Mouse (Mus musculus) CH12.LX (cell line): Measurements from ENCODE around the gene Hoxc10. TPM values are rescaled to one million over a fixed set of nuclear protein-coding genes. Genes with fewer than 3 reads are reported as not detected.
A peak's percentile ranks its signal among the peaks of the same experiment; 100 is the strongest.

Experiments
- DNase-seq: peaks from one replicate; pipeline ENCODE4 v3.0.0-alpha.2; 2013; ENCODE audit errors: extremely low read depth
- H3K27ac ChIP-seq: 2 replicates; pipeline ENCODE4 v1.5.1; 2012; ENCODE audit warnings: low read depth, mild to moderate bottlenecking, control low read depth, moderate library complexity; ENCODE audit not compliant: insufficient read depth
- H3K27me3 ChIP-seq: replicated peaks from 2 replicates; pipeline ENCODE3; 2012; ENCODE audit warnings: inconsistent platforms
- H3K36me3 ChIP-seq, 2 experiments: replicated peaks in 1 of 2; 2 replicates each; pipeline versions ENCODE3 to v1.6.1; 2012; ENCODE audit warnings: inconsistent platforms in 1 of 2, low read length in 1 of 2, mild to moderate bottlenecking in 1 of 2, mixed read lengths in 1 of 2, moderate library complexity in 1 of 2; ENCODE audit not compliant: control insufficient read depth in 1 of 2, insufficient read depth in 1 of 2
- H3K4me1 ChIP-seq, 2 experiments: 2 replicates each; pipeline ENCODE4 v1.6.1; 2012; ENCODE audit warnings: inconsistent platforms in 1 of 2, moderate library complexity in 1 of 2; ENCODE audit not compliant: insufficient read depth in 2 of 2, control insufficient read depth in 1 of 2
- H3K4me2 ChIP-seq: 2 replicates; pipeline ENCODE4 v1.6.1; 2012; ENCODE audit warnings: low read depth, mild to moderate bottlenecking, control low read depth; ENCODE audit not compliant: poor library complexity, insufficient read depth, severe bottlenecking
- H3K4me3 ChIP-seq, 3 experiments: fragments of 150-350 bp in 1 of 3; sonication (generic) in 1 of 3; replicated peaks in 1 of 3; 2 replicates each; pipeline versions ENCODE3 to v1.5.1; 2011 to 2012; ENCODE audit warnings: low read depth in 2 of 3, low read length in 2 of 3, mild to moderate bottlenecking in 2 of 3, moderate library complexity in 2 of 3, control low read depth in 1 of 3, improper control_type of control experiment in 1 of 3, inconsistent platforms in 1 of 3, mixed read lengths in 1 of 3; ENCODE audit not compliant: poor library complexity in 1 of 3
- H3K79me2 ChIP-seq: replicated peaks from 2 replicates; pipeline ENCODE4 v1.6.1; 2012; ENCODE audit warnings: mild to moderate bottlenecking, moderate library complexity; ENCODE audit not compliant: control insufficient read depth, poor library complexity, insufficient read depth, severe bottlenecking; ENCODE audit errors: extremely low read depth
- H3K9ac ChIP-seq: 2 replicates; pipeline ENCODE4 v1.6.1; 2012; ENCODE audit warnings: low read depth, mild to moderate bottlenecking, control low read depth, moderate library complexity; ENCODE audit not compliant: insufficient read depth
- H3K9me3 ChIP-seq: replicated peaks from 2 replicates; pipeline ENCODE3; 2012; ENCODE audit warnings: low read length, inconsistent platforms, mixed read lengths
- CTCF ChIP-seq, 2 experiments: IDR thresholded peaks in 1 of 2; conservative IDR thresholded peaks in 1 of 2; 2 replicates each; pipeline ENCODE4 v1.5.1; 2011 to 2012; ENCODE audit warnings: low read depth in 2 of 2, low read length in 2 of 2, improper control_type of control experiment in 1 of 2, inconsistent platforms in 1 of 2, mild to moderate bottlenecking in 1 of 2, moderate library complexity in 1 of 2
- EP300 ChIP-seq: IDR thresholded peaks from 2 replicates; pipeline ENCODE4 v1.6.1; 2011; ENCODE audit warnings: low read length, improper control_type of control experiment
- MAX ChIP-seq: IDR thresholded peaks from 2 replicates; pipeline ENCODE4 v1.6.1; 2011; ENCODE audit warnings: low read length, improper control_type of control experiment
- MAZ ChIP-seq: IDR thresholded peaks from 2 replicates; pipeline ENCODE4 v1.6.1; 2012; ENCODE audit warnings: low read depth, mild to moderate bottlenecking, inconsistent platforms, low read length, improper control_type of control experiment, moderate library complexity
- MYC ChIP-seq: IDR thresholded peaks from 2 replicates; pipeline ENCODE4 v1.6.1; 2011; ENCODE audit warnings: low read depth, mild to moderate bottlenecking, improper control_type of control experiment, low read length
- NRF1 ChIP-seq: IDR thresholded peaks from 2 replicates; pipeline ENCODE4 v1.6.1; 2014; ENCODE audit warnings: low read depth, mild to moderate bottlenecking, inconsistent platforms, low read length, improper control_type of control experiment, moderate library complexity
- PAX5 ChIP-seq: IDR thresholded peaks from 2 replicates; pipeline ENCODE4 v1.6.1; 2012; ENCODE audit warnings: low read length, inconsistent platforms, mixed read lengths
- POLR2A ChIP-seq: IDR thresholded peaks from 2 replicates; pipeline ENCODE4 v1.6.1; 2011; ENCODE audit warnings: low read depth, mild to moderate bottlenecking, improper control_type of control experiment, low read length
- RCOR1 ChIP-seq: conservative IDR thresholded peaks from 2 replicates; pipeline ENCODE4 v1.6.1; 2012; ENCODE audit warnings: low read depth, mild to moderate bottlenecking, inconsistent platforms, low read length, improper control_type of control experiment
- SIN3A ChIP-seq: IDR thresholded peaks from 2 replicates; pipeline ENCODE4 v1.6.1; 2012; ENCODE audit warnings: low read length, improper control_type of control experiment, inconsistent platforms
- SMC3 ChIP-seq: IDR thresholded peaks from 2 replicates; pipeline ENCODE4 v1.6.1; 2011; ENCODE audit warnings: low read depth, low read length, improper control_type of control experiment
- TBP ChIP-seq: conservative IDR thresholded peaks from 2 replicates; pipeline ENCODE4 v1.6.1; 2011; ENCODE audit warnings: low read depth, low read length, improper control_type of control experiment
- UBTF ChIP-seq: IDR thresholded peaks from 2 replicates; pipeline ENCODE4 v1.6.1; 2012; ENCODE audit warnings: low read depth, mild to moderate bottlenecking, inconsistent platforms, low read length, improper control_type of control experiment, moderate library complexity
- USF1 ChIP-seq: IDR thresholded peaks from 2 replicates; pipeline ENCODE4 v1.6.1; 2014; ENCODE audit warnings: low read depth, mild to moderate bottlenecking, inconsistent platforms, low read length, improper control_type of control experiment
- USF2 ChIP-seq: conservative IDR thresholded peaks from 2 replicates; pipeline ENCODE4 v1.6.1; 2011; ENCODE audit warnings: low read depth, low read length, improper control_type of control experiment
- ZC3H11A ChIP-seq: IDR thresholded peaks from 2 replicates; pipeline ENCODE4 v1.6.1; 2012; ENCODE audit warnings: low read depth, mild to moderate bottlenecking, inconsistent platforms, low read length, improper control_type of control experiment
- ZMIZ1 ChIP-seq: IDR thresholded peaks from 2 replicates; pipeline ENCODE4 v1.6.1; 2012; ENCODE audit warnings: low read depth, mild to moderate bottlenecking, inconsistent platforms, low read length, improper control_type of control experiment
- ZNF384 ChIP-seq: IDR thresholded peaks from 2 replicates; pipeline ENCODE4 v1.6.1; 2012; ENCODE audit warnings: low read depth, low read length, improper control_type of control experiment, inconsistent platforms
- dilution Hi-C: fragments of 300-500 bp; cut with MboI; formaldehyde crosslinking; loops from 2 replicates; pipeline ENCODE4 v1.14.3; 2020; ENCODE audit warnings: low sequenced_read_pairs; ENCODE audit not compliant: extremely low pct_unique_long_range_greater_than_20kb, extremely low pct_ligation_motif_present
- in situ Hi-C: fragments of 300-500 bp; cut with MboI; formaldehyde crosslinking; loops from 3 replicates; pipeline ENCODE4 v1.14.3; 2019; ENCODE audit warnings: low sequenced_read_pairs, low pct_ligation_motif_present, low pct_unique_long_range_greater_than_20kb, mixed read lengths
- polyA plus RNA-seq: library from polyadenylated mRNA; unstranded; fragments of >175 nt; gene quantifications from 2 replicates; pipeline ENCODE4 v1.2.1, GENCODE M21; 2012; ENCODE audit warnings: low read depth; ENCODE audit not compliant: insufficient read length
- total RNA-seq, 2 experiments: library from RNA; depleted of rRNA; stranded (reverse); fragments of 300-350 nt in 1 of 2; fragments of >200 nt in 1 of 2; gene quantifications; 2 replicates each; pipeline ENCODE4 v1.2.3; 2012 to 2014

Gene Hoxc10
- total and polyA plus RNA-seq, 3 experiments: 0.11 TPM; not detected in 2

- Histone ChIP-seq H3K36me3 (no peaks in the 10 kb centered on the region), H3K9ac (no peak overlapping the region), H3K27me3 (no peaks in the 10 kb centered on the region), H3K79me2 (no peaks in the 10 kb centered on the region), H3K27ac (no peak overlapping the region), H3K9me3 (no peaks in the 10 kb centered on the region), H3K4me3 (no peak overlapping the region), H3K4me1 (peaks cover 10 to 51% of the 10 kb centered on the region in 2 experiments; a peak in 3 of 4 replicates)
- DNase-seq: no peak
- dilution Hi-C loops (no loop called here), in situ Hi-C loops (no loop called here)
- no peak for TF ChIP-seq ZC3H11A
- TF ChIP-seq USF2: peak; percentile 55
- no peak for TF ChIP-seq ZMIZ1
- no peak for TF ChIP-seq SIN3A
- no peak for TF ChIP-seq ZNF384
- TF ChIP-seq MAZ: no peak
- TF ChIP-seq UBTF: no peak
- no peak for TF ChIP-seq SMC3
- TF ChIP-seq EP300: no peak
- no peak for TF ChIP-seq MYC
- TF ChIP-seq CTCF (conservative IDR thresholded peaks at IDR 0.05 in 1 of 2, IDR thresholded peaks at IDR 0.05 in 1 of 2; ENCODE audit: low read depth in 2 of 2, low read length in 2 of 2): no peak
- no peak for TF ChIP-seq TBP
- 0 out of 2 replicates have a peak, but pooled peaks have one; percentile 4 for TF ChIP-seq MAX
- TF ChIP-seq PAX5: no peak
- TF ChIP-seq POLR2A: no peak
- no peak for TF ChIP-seq NRF1
- peak; percentile 76 for TF ChIP-seq USF1
- no peak for TF ChIP-seq RCOR1
- TF ChIP-seq, all 38 proteins: peak for 3
- H3K4me2 ChIP-seq: no peak overlapping the region
These were observed 54.4 kb downstream of the Hoxc10 start for GRCm38 (mm10) chr15:103020899-103021418.

Other genes with a start within 250 kb of the Hoxc10 start
- gene Calcoco1, start 244.6 kb upstream of the Hoxc10 start, total RNA-seq (2012; rRNA removed): 2.7 and 8.5 TPM in 2 replicates
- gene Calcoco1, start 244.6 kb upstream of the Hoxc10 start, total RNA-seq (2014; rRNA removed): 3.6 and 4.5 TPM in 2 replicates
- 7.6 and 9.7 TPM in 2 replicates for gene Calcoco1, start 244.6 kb upstream of the Hoxc10 start, polyA plus RNA-seq
- gene Hoxc13, start 45.7 kb upstream of the Hoxc10 start, total RNA-seq (2012; rRNA removed): not detected in 2 replicates
- gene Hoxc13, start 45.7 kb upstream of the Hoxc10 start, total RNA-seq (2014; rRNA removed): not detected in 2 replicates
- gene Hoxc13, start 45.7 kb upstream of the Hoxc10 start, polyA plus RNA-seq: not detected in 2 replicates
- gene Hoxc12, start 30.0 kb upstream of the Hoxc10 start, total RNA-seq (2012; rRNA removed): not detected in 2 replicates
- not detected in 2 replicates for gene Hoxc12, start 30.0 kb upstream of the Hoxc10 start, total RNA-seq (2014; rRNA removed)
- not detected in 2 replicates for gene Hoxc12, start 30.0 kb upstream of the Hoxc10 start, polyA plus RNA-seq
- gene Hoxc11, start 12.4 kb upstream of the Hoxc10 start, total RNA-seq (2012; rRNA removed): not detected in 2 replicates
- not detected in 2 replicates for gene Hoxc11, start 12.4 kb upstream of the Hoxc10 start, total RNA-seq (2014; rRNA removed)
- not detected in 2 replicates for gene Hoxc11, start 12.4 kb upstream of the Hoxc10 start, polyA plus RNA-seq
- not detected in 2 replicates for gene Hoxc5, start 647 bp downstream of the Hoxc10 start, total RNA-seq (2012; rRNA removed)
- gene Hoxc5, start 647 bp downstream of the Hoxc10 start, total RNA-seq (2014; rRNA removed): 0.15 TPM in 1 of 2 replicates, not detected in the other
- 0.16 and 0.22 TPM in 2 replicates for gene Hoxc5, start 647 bp downstream of the Hoxc10 start, polyA plus RNA-seq
- gene Hoxc9, start 9.6 kb downstream of the Hoxc10 start, total RNA-seq (2012; rRNA removed): not detected in 2 replicates
- gene Hoxc9, start 9.6 kb downstream of the Hoxc10 start, total RNA-seq (2014; rRNA removed): 0.12 TPM in 1 of 2 replicates, not detected in the other
- gene Hoxc9, start 9.6 kb downstream of the Hoxc10 start, polyA plus RNA-seq: 0.20 and 0.26 TPM in 2 replicates
- gene Hoxc8, start 23.8 kb downstream of the Hoxc10 start, total RNA-seq (2012; rRNA removed): not detected in 2 replicates
- gene Hoxc8, start 23.8 kb downstream of the Hoxc10 start, total RNA-seq (2014; rRNA removed): not detected in 2 replicates
- gene Hoxc8, start 23.8 kb downstream of the Hoxc10 start, polyA plus RNA-seq: not detected in 2 replicates
- gene Hoxc6, start 31.5 kb downstream of the Hoxc10 start, total RNA-seq (2012; rRNA removed): 0.42 and 0.76 TPM in 2 replicates
- gene Hoxc6, start 31.5 kb downstream of the Hoxc10 start, total RNA-seq (2014; rRNA removed): 0.59 and 0.79 TPM in 2 replicates
- 2.9 and 4.5 TPM in 2 replicates for gene Hoxc6, start 31.5 kb downstream of the Hoxc10 start, polyA plus RNA-seq
- gene Hoxc4, start 52.1 kb downstream of the Hoxc10 start, total RNA-seq (2012; rRNA removed): 5.7 and 7.8 TPM in 2 replicates
- 8.6 and 10.4 TPM in 2 replicates for gene Hoxc4, start 52.1 kb downstream of the Hoxc10 start, total RNA-seq (2014; rRNA removed)
- 31.7 and 37.0 TPM in 2 replicates for gene Hoxc4, start 52.1 kb downstream of the Hoxc10 start, polyA plus RNA-seq
- gene Smug1, start 200.3 kb downstream of the Hoxc10 start, total RNA-seq (2012; rRNA removed): 7.3 and 7.8 TPM in 2 replicates
- 9.5 and 9.8 TPM in 2 replicates for gene Smug1, start 200.3 kb downstream of the Hoxc10 start, total RNA-seq (2014; rRNA removed)
- 6.1 and 7.3 TPM in 2 replicates for gene Smug1, start 200.3 kb downstream of the Hoxc10 start, polyA plus RNA-seq